Mouse (Mus musculus) 416B (cell line): ENCODE data around the gene Tbc1d1.

Experiments
- DNase-seq: peaks from one replicate; pipeline ENCODE4 v3.0.0; 2011; ENCODE audit warnings: low read depth

The Tbc1d1 gene

GRCm38 (mm10) chr5:64237693-64238092 is 81.6 kb downstream of the Tbc1d1 start:
- no peak for DNase-seq

GRCm38 (mm10) chr5:64238894-64239652 is 83.0 kb downstream of the Tbc1d1 start:
- peak; percentile 60 for DNase-seq

DNA sequence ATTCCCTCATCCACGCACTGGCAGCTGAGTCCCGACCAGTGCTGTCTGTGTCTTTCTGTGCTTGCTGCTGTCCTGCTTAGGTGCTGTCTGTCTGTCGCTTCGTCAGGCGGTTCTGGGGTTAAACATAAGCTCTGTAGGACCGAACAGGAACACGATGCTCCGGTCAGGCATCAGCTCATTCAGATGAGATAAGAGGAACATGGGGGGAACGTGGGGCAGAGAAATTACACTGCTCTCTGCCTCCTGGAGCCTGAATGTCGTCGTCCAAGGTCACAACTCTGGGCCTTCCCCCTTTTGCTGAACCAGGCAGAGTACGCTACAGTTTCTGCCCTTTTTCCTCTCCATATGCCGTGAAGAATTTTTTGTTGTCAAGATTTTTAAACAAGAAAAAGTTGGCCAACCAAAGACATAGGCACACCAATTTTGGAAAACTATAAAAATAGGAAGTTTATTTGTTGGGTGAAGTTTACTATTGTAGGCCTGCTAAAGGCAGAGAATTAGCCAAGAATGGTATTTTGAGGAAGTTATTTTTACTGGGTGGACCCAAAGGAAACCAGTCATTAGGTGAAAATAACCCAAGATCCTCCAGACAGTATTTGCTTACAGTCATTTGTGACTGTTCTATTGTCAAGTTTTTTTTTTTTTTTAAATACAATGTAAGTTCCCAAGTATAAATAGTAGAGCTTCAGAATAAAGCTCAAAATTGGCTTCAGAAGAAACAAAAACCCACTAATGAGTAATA is 85.0 kb downstream of the Tbc1d1 start:
- peak; percentile 87 for DNase-seq

DNA sequence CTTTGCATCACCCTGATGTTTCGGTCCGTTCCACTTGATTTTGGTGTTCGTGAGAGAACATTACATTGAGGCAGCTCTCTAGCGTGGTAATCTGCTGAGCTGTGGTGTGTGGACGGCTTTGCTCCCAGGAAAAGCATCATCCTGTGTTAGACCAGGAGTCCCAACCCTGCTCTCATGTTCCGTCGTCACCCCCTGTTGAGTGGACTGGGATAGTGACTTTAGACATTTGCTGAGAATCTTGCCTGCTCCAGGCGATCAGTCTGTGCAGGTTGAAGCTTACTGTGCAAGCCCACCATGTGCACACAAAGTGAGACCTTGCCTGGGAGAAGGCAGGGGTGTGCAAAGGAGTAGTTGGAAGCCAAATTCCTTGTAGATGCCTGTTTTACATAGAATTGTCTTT is 85.8 kb downstream of the Tbc1d1 start:
- DNase-seq = no peak

GRCm38 (mm10) chr5:64242795-64243455 is 86.8 kb downstream of the Tbc1d1 start:
- peak; percentile 71 for DNase-seq

GRCm38 (mm10) chr5:64243666-64244065 is 87.6 kb downstream of the Tbc1d1 start:
- DNase-seq = no peak

- no peak for DNase-seq
Observed at GRCm38 (mm10) chr5:64244283-64244682, 88.2 kb downstream of the Tbc1d1 start.

GRCm38 (mm10) chr5:64244745-64245144 is 88.6 kb downstream of the Tbc1d1 start:
- no peak for DNase-seq

GRCm38 (mm10) chr5:64251435-64251834 is 95.3 kb downstream of the Tbc1d1 start:
- DNase-seq = no peak

DNA sequence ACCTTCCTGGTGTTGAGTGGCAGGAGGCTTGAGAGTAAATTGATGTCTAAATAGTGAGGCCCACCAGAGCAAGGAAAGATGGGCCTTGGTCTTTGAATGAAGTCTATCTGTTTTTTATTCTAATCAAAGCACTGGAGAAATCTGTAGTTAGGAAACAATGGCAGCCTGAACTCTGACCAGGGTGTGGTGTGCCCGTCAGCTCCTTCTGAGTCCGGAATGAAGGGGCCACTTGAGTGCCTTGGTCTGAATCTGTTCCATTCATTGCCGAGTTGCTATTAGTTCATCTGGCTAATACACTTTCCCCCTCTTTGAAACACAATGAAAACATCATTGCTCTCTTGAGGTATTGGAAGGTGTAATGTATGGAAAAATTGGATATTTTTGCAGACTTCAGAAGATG is 98.2 kb downstream of the Tbc1d1 start:
- DNase-seq = no peak

GRCm38 (mm10) chr5:64254988-64255387 is 98.9 kb downstream of the Tbc1d1 start:
- DNase-seq = no peak

GRCm38 (mm10) chr5:64263348-64263747 is 107.2 kb downstream of the Tbc1d1 start:
- DNase-seq = no peak

- DNase-seq = no peak
Observed at GRCm38 (mm10) chr5:64263898-64264478, 107.9 kb downstream of the Tbc1d1 start.

DNA sequence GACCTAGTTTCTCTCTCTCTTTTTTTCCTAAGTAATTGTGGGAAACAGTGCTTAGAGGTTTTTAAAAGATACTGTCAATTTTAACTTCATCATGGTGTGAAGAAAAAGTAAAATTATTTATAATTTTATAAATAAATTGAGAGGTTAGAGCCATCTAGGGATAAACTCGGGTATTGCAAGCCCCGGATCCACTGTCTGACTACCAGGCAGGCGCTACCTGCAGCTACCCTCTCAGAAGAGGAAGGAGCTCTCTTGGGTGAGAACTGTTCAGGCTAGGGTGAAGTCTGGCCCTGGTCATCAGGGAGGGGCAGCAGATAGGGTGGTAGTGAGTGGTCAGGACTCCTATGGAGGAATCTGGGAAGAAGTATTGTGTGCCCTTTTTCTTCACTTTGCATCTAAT is 109.0 kb downstream of the Tbc1d1 start:
- DNase-seq = peak; percentile 47

DNA sequence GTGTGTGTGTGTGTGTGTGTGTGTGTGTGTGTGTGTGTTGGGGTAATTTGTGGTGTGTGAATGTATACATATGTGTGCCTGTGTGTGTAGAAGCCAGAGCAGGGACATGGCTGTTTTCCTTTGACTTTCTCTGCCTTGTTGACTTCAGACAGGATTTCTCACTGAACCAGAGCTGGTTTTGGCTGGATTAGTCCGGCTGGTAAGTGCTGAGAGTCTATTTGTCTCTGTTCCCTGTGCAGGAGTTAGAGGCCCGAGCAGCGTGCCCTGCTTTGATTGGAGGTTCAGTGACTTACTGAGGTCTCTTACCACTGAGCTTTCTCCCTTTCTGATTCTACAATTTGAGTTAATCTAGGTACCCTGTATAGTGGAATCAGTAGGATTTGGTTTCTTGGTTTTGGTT is 109.8 kb downstream of the Tbc1d1 start:
- no peak for DNase-seq

- no peak for DNase-seq
Observed at GRCm38 (mm10) chr5:64266534-64266933, 110.4 kb downstream of the Tbc1d1 start.

DNA sequence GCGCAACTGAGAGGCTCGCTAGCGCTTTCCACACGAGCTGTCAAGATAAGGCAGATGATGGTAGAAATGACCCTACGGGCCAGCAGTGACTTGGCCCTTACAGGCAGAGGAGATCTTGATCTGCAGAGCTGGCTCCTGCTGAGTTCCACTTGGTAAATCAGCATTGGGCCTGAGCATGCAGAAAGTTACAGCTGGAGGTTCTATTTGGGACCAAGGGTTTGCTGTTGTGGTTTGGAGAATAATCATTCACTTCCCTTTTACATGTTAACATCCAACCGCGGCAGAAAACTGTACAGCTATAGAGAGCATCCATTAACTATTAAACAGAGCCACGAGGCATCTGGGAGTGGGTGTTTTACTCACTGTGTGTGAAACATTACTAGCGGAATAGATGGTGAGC is 111.2 kb downstream of the Tbc1d1 start:
- DNase-seq = peak; percentile 13

DNA sequence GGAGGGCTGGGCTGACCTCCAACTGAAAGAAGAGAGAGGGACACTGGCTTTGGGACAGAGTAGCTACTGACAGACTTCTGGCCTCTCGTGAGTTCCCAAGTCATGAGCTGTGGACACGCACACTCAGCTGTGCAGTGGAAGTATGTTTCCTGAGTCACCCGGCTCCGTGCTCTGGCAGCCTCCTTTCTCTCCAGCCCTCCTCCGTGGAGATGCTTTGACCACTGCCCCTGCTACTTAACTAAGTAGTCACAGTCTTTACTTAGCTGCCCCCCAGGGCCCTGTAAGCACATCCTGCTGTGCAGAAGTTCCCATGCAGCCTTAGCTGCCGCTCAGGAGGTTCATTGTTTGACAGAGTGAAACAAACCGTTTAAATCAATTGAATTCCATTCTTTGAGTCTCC is 113.6 kb downstream of the Tbc1d1 start:
- no peak for DNase-seq

GRCm38 (mm10) chr5:64273517-64273916 is 117.4 kb downstream of the Tbc1d1 start:
- no peak for DNase-seq

GRCm38 (mm10) chr5:64274296-64274695 is 118.2 kb downstream of the Tbc1d1 start:
- DNase-seq = no peak

- peak; percentile 62 for DNase-seq
Observed at GRCm38 (mm10) chr5:64274738-64275451, 118.8 kb downstream of the Tbc1d1 start.

GRCm38 (mm10) chr5:64277646-64278191 is 121.6 kb downstream of the Tbc1d1 start:
- no peak for DNase-seq
